Comparison of ENCODE assay signal across 10 mouse cellular contexts in genomic region chr6:127565951-127566732, GRCm38 (mm10). TPM values are rescaled to one million over a fixed set of nuclear protein-coding genes. Genes with fewer than 3 reads are reported as not detected.
DNase-seq lines count a peak whose midpoint lies in the region; ATAC-seq lines count a peak whose summit lies in the region.
"Had no signal": no experiment of that assay in that cellular context is flagged by ENCODE, and none has a peak within 500 bp of the region (broad histone marks: within the 10 kb centered on the region; RNA-seq: fewer than 3 reads in every experiment).

No protein-coding gene starts in this region.

- ATAC-seq in kidney, embryonic 16.5 days (ENCODE audit: low FRiP score, low TSS enrichment) = no peak
- ATAC-seq in CD4-positive, CD25-positive, alpha-beta regulatory T cell, adult 4 months = peak; percentile 34
- peak; percentile 63 for ATAC-seq in granulocyte monocyte progenitor cell, adult 5-6 weeks (replicated peaks; ENCODE audit: poor library complexity, severe bottlenecking)

- no peak overlapping the region for H3K9ac ChIP-seq in kidney, embryonic 16.5 days (replicated peaks; ENCODE audit: low read length)
- H3K9ac ChIP-seq: lung, embryonic 14.5 days had no signal

- no peaks in the 10 kb centered on the region for H3K4me1 ChIP-seq in kidney, embryonic 16.5 days (ENCODE audit: insufficient read depth, low read length)

- DNase-seq in kidney, adult 11 months = peak; percentile 21
- DNase-seq in lung, postnatal 4 days = peak; percentile 54 to 81
- DNase-seq in c-Kit-positive CD71-positive TER-119-positive erythroid progenitor cells, embryonic 14.5 days (ENCODE audit: low spot score) = no peak
- DNase-seq in embryo, embryonic 9.5 days (ENCODE audit: extremely low spot score) = no peak
- DNase-seq in embryo, embryonic 11 days = no peak
- DNase-seq: lung, embryonic 14.5 days had no signal

- no peak overlapping the region for H3K27ac ChIP-seq in kidney, embryonic 16.5 days (ENCODE audit: low read length)
- H3K27ac ChIP-seq: hindbrain, embryonic 10.5 days had no signal

- H3K4me2 ChIP-seq in kidney, embryonic 16.5 days (replicated peaks; ENCODE audit: low read depth, low read length) = no peak overlapping the region
- H3K4me2 ChIP-seq: lung, embryonic 14.5 days had no signal

- H3K36me3 ChIP-seq in kidney, embryonic 16.5 days (ENCODE audit: insufficient read depth, low read length) = no peaks in the 10 kb centered on the region
- H3K36me3 ChIP-seq: hindbrain, embryonic 10.5 days had no signal

- 59% methylated on average over 7 of the region's 7 CpGs for WGBS in kidney, embryonic 16.5 days

- no peak overlapping the region for H3K4me3 ChIP-seq in kidney, embryonic 16.5 days (ENCODE audit: low read length)
- H3K4me3 ChIP-seq: hindbrain, embryonic 10.5 days had no signal

- no peaks in the 10 kb centered on the region for H3K9me3 ChIP-seq in kidney, embryonic 16.5 days (ENCODE audit: low read length)
- H3K9me3 ChIP-seq: hindbrain, embryonic 10.5 days had no signal

- no peaks in the 10 kb centered on the region for H3K27me3 ChIP-seq in kidney, embryonic 16.5 days (ENCODE audit: insufficient read depth, low read length)

RNA-seq across cellular contexts. Expression of gene Cracr2a, which starts 5.0 kb away (rescaled TPM):
- polyA plus RNA-seq in kidney, embryonic 16.5 days (2015; fragmentation: Nextera tagmentation; extraction: Ambion mirVana) = 1.8 and 2.0 TPM in 2 replicates
- 10 to 100 TPM; 13.6 to 19.4 TPM for polyA plus RNA-seq in CD4-positive, CD25-positive, alpha-beta regulatory T cell, adult 4 months (2017; shearing (Covaris generic))
- 8.6 and 9.4 TPM in 2 replicates for total RNA-seq in granulocyte monocyte progenitor cell, adult 5-6 weeks (2014; fragmentation: Nextera tagmentation)
- 9.5 and 9.6 TPM in 2 replicates for total RNA-seq in granulocyte monocyte progenitor cell, adult 5-6 weeks (2017)

Comparison
In these comparisons a context has a peak if more than half of its experiments do, and no peak if none do; other contexts are left out.
1. DNase-seq: peak in kidney, adult 11 months (single experiment) and lung, postnatal 4 days (2 of 2); none in c-Kit-positive CD71-positive TER-119-positive erythroid progenitor cells, embryonic 14.5 days (single experiment), embryo, embryonic 9.5 days (single experiment) and embryo, embryonic 11 days (single experiment).